Mouse (Mus musculus) layer of hippocampus, adult 6 months (tissue): ENCODE results near the gene Rab24. TPM values are rescaled to one million over a fixed set of nuclear protein-coding genes. Genes with fewer than 3 reads are reported as not detected.

Experiments used
- long read RNA-seq, 2 experiments: library from polyadenylated mRNA; unstranded; transcript quantifications; one replicate each; pipeline ENCODE4 v2.0.0; 2019 to 2020
- polyA plus RNA-seq: library from polyadenylated mRNA; unstranded; fragments of <200 nt; fragmentation: Nextera tagmentation; gene quantifications from 2 replicates; pipeline ENCODE4 v1.2.3, GENCODE M21; 2021

The Rab24 gene
- 98.9 and 112 TPM in 2 replicates for polyA plus RNA-seq
- long read RNA-seq, experiment 1, transcript Rab24-201 (8 exons, 1,168 nt): major isoform, 128 of 141 reads
- long read RNA-seq, experiment 1, partial matches to known transcripts: 4 of 141 reads
- long read RNA-seq, experiment 1, other reads (novel, unspliced or antisense): 9 of 141 reads
- long read RNA-seq, experiment 2, transcript Rab24-201 (8 exons, 1,168 nt): major isoform, 180 of 258 reads
- long read RNA-seq, experiment 2, partial matches to known transcripts: 16 of 258 reads
- long read RNA-seq, experiment 2, other reads (novel, unspliced or antisense): 60 of 258 reads

GRCm38 (mm10) chr13:55321434-55322129 is at the start of gene Rab24:
Gene Rab24, minus strand, starts transcription at chr13:55321946.

GRCm38 (mm10) chr13:55369531-55370114 is 47.9 kb upstream of the Rab24 start, which contains the start of gene Rgs14:
Gene Rgs14, plus strand, starts transcription at chr13:55369732.

GRCm38 (mm10) chr13:55362453-55363060 is 40.8 kb upstream of the Rab24 start, which contains the start of gene Lman2:
Gene Lman2, minus strand, starts transcription at chr13:55362783.

GRCm38 (mm10) chr13:55329683-55330566 is 8.2 kb upstream of the Rab24 start, which contains the start of gene Mxd3:
Gene Mxd3, minus strand, starts transcription at chr13:55329823.

GRCm38 (mm10) chr13:55319931-55320533 is 1.7 kb downstream of the Rab24 start, which contains the start of gene Prelid1:
Gene Prelid1, plus strand, starts transcription at chr13:55320500.

Other genes starting within 250 kb of the Rab24 start
- 7.3 and 9.1 TPM in 2 replicates for gene Uimc1, start 221.6 kb downstream of the Rab24 start, polyA plus RNA-seq
- gene Zfp346, start 216.6 kb downstream of the Rab24 start, polyA plus RNA-seq: 8.9 TPM in 2 replicates
- gene Gm17617, start 188.4 kb downstream of the Rab24 start, polyA plus RNA-seq: not detected in 2 replicates
- 0.18 TPM in 1 of 2 replicates, not detected in the other for gene Fgfr4, start 169.3 kb downstream of the Rab24 start, polyA plus RNA-seq
- 23.9 and 24.2 TPM in 2 replicates for gene Nsd1, start 112.2 kb downstream of the Rab24 start, polyA plus RNA-seq
- gene Prelid1, start 1.4 kb downstream of the Rab24 start, polyA plus RNA-seq: 186 and 202 TPM in 2 replicates
- 0.82 and 1.2 TPM in 2 replicates for gene Mxd3, start 7.9 kb upstream of the Rab24 start, polyA plus RNA-seq
- gene Lman2, start 40.8 kb upstream of the Rab24 start, polyA plus RNA-seq: 34.0 and 39.1 TPM in 2 replicates
- 82.4 and 84.1 TPM in 2 replicates for gene Rgs14, start 47.8 kb upstream of the Rab24 start, polyA plus RNA-seq
- not detected in 2 replicates for gene Slc34a1, start 76.2 kb upstream of the Rab24 start, polyA plus RNA-seq
- 0.60 and 0.63 TPM in 2 replicates for gene Pfn3, start 93.3 kb upstream of the Rab24 start, polyA plus RNA-seq
- 0.06 and 0.24 TPM in 2 replicates for gene F12, start 104.8 kb upstream of the Rab24 start, polyA plus RNA-seq
- 4.7 and 5.0 TPM in 2 replicates for gene Grk6, start 123.1 kb upstream of the Rab24 start, polyA plus RNA-seq
- 10.1 and 19.9 TPM in 2 replicates for gene Prr7, start 142.3 kb upstream of the Rab24 start, polyA plus RNA-seq
- 77.0 and 77.4 TPM in 2 replicates for gene Dbn1, start 166.2 kb upstream of the Rab24 start, polyA plus RNA-seq
- 72.8 and 76.0 TPM in 2 replicates for gene Pdlim7, start 191.7 kb upstream of the Rab24 start, polyA plus RNA-seq
- gene Dok3, start 207.3 kb upstream of the Rab24 start, polyA plus RNA-seq: 0.36 and 0.55 TPM in 2 replicates
- 38.0 and 38.6 TPM in 2 replicates for gene Ddx41, start 214.7 kb upstream of the Rab24 start, polyA plus RNA-seq
- gene Fam193b, start 249.2 kb upstream of the Rab24 start, polyA plus RNA-seq: 2.9 and 3.3 TPM in 2 replicates